Mouse (Mus musculus): ENCODE measurements around the gene Stard3nl.

GRCm38 (mm10) chr13:19404623-19405022 lies 9.0 kb upstream of the Stard3nl start:
- no peak for TF ChIP-seq CTCF (IDR thresholded peaks at IDR 0.05; ENCODE audit: extremely low read depth, insufficient read depth, insufficient read length, insufficient replicate concordance)
- no peak for TF ChIP-seq POLR2A (IDR thresholded peaks at IDR 0.05; ENCODE audit: low read depth, low read length)
